Mouse (Mus musculus): Measurements from ENCODE around the gene Cd200r1. TPM values are rescaled to one million over a fixed set of nuclear protein-coding genes. Genes with fewer than 3 reads are reported as not detected.

Cd200r1 gene
- total RNA-seq, 2 experiments from 2014 or later: 7.0 to 13.8 TPM

Other genes starting within 250 kb of the Cd200r1 start
- gene Boc, start 206.8 kb upstream of the Cd200r1 start, total RNA-seq (2014; fragmentation: Nextera tagmentation): 0.30 TPM in 1 of 2 replicates, not detected in the other
- gene Boc, start 206.8 kb upstream of the Cd200r1 start, total RNA-seq (2017): 0.05 and 0.47 TPM in 2 replicates
- gene Nepro, start 41.4 kb upstream of the Cd200r1 start, total RNA-seq (2014; fragmentation: Nextera tagmentation): 10.0 and 18.7 TPM in 2 replicates
- gene Nepro, start 41.4 kb upstream of the Cd200r1 start, total RNA-seq (2017): 16.9 and 22.4 TPM in 2 replicates
- 13.5 and 26.5 TPM in 2 replicates for gene Gtpbp8, start 19.4 kb upstream of the Cd200r1 start, total RNA-seq (2014; fragmentation: Nextera tagmentation)
- 9.0 and 15.9 TPM in 2 replicates for gene Gtpbp8, start 19.4 kb upstream of the Cd200r1 start, total RNA-seq (2017)
- not detected in 2 replicates for gene Cd200r4, start 46.0 kb downstream of the Cd200r1 start, total RNA-seq (2014; fragmentation: Nextera tagmentation)
- 0.22 and 1.6 TPM in 2 replicates for gene Cd200r4, start 46.0 kb downstream of the Cd200r1 start, total RNA-seq (2017)
- gene Cd200r2, start 101.4 kb downstream of the Cd200r1 start, total RNA-seq (2014; fragmentation: Nextera tagmentation): not detected in 2 replicates
- gene Cd200r2, start 101.4 kb downstream of the Cd200r1 start, total RNA-seq (2017): not detected in 2 replicates
- gene Cd200r3, start 177.9 kb downstream of the Cd200r1 start, total RNA-seq (2014; fragmentation: Nextera tagmentation): 3.1 TPM in 1 of 2 replicates, not detected in the other
- 1.5 and 1.9 TPM in 2 replicates for gene Cd200r3, start 177.9 kb downstream of the Cd200r1 start, total RNA-seq (2017)

All from granulocyte monocyte progenitor cell, adult 5-6 weeks (primary cell).